In genomic region chr10:18643506-18643905, GRCm38 (mm10) we compare ENCODE assay signal across 19 mouse cellular contexts.
DNase-seq lines count a peak whose midpoint lies in the region; ATAC-seq and TF ChIP-seq lines count a peak whose summit lies in the region.
"Had no signal": no experiment of that assay in that cellular context is flagged by ENCODE, and none has a peak within 500 bp of the region (broad histone marks: within the 10 kb centered on the region; RNA-seq: fewer than 3 reads in every experiment).

No protein-coding gene starts in this region.

- no peak overlapping the region; the same call in 1 of the 2 replicates for H3K27ac ChIP-seq in kidney, adult 2 months (ENCODE audit: insufficient read depth, low read depth, low read length)
- no peak overlapping the region for H3K27ac ChIP-seq in stomach, postnatal 0 days (replicated peaks)
- H3K27ac ChIP-seq: forebrain, embryonic 10.5 days; hindbrain, embryonic 12.5 days; layer of hippocampus, adult 2 months; limb, embryonic 13.5 days; midbrain, embryonic 10.5 days; neural tube, embryonic 13.5 days had no signal

- no peak overlapping the region for H3K9ac ChIP-seq in stomach, postnatal 0 days (ENCODE audit: low read length)
- H3K9ac ChIP-seq: hindbrain, embryonic 12.5 days; limb, embryonic 13.5 days; neural tube, embryonic 13.5 days had no signal

- TF ChIP-seq EP300 in stomach, postnatal 0 days (optimal IDR thresholded peaks at IDR 0.05), result no peak

- ATAC-seq in stomach, postnatal 0 days (ENCODE audit: low FRiP score, low TSS enrichment), result no peak
- ATAC-seq: inflammation-experienced regulatory T-cells, adult 6 months had no signal

- no peak for TF ChIP-seq POLR2A in kidney, adult 2 months (IDR thresholded peaks at IDR 0.05; ENCODE audit: low read depth, low read length)

- no peaks in the 10 kb centered on the region; the same call in 1 of the 2 replicates for H3K4me1 ChIP-seq in kidney, adult 2 months (ENCODE audit: control insufficient read depth, insufficient read depth, low read length)
- no peaks in the 10 kb centered on the region for H3K4me1 ChIP-seq in stomach, postnatal 0 days (replicated peaks; ENCODE audit: control insufficient read depth, insufficient read depth)
- H3K4me1 ChIP-seq: hindbrain, embryonic 12.5 days; limb, embryonic 13.5 days; midbrain, embryonic 10.5 days; neural tube, embryonic 13.5 days had no signal

- H3K36me3 ChIP-seq in kidney, adult 2 months (ENCODE audit: control insufficient read depth, insufficient read depth, low read length), result no peaks in the 10 kb centered on the region
- no peaks in the 10 kb centered on the region for H3K36me3 ChIP-seq in stomach, postnatal 0 days (ENCODE audit: control insufficient read depth, insufficient read depth, low read length)
- H3K36me3 ChIP-seq: forebrain, embryonic 10.5 days; hindbrain, embryonic 12.5 days; limb, embryonic 13.5 days; midbrain, embryonic 10.5 days had no signal

- H3K9me3 ChIP-seq in stomach, postnatal 0 days (ENCODE audit: control insufficient read depth, low read length), result no peaks in the 10 kb centered on the region
- H3K9me3 ChIP-seq: forebrain, embryonic 10.5 days; hindbrain, embryonic 12.5 days; limb, embryonic 13.5 days; midbrain, embryonic 10.5 days; neural tube, embryonic 13.5 days had no signal

- no peak overlapping the region for H3K4me3 ChIP-seq in kidney, adult 2 months (ENCODE audit: insufficient read depth, low read depth, low read length)
- H3K4me3 ChIP-seq in stomach, postnatal 0 days (ENCODE audit: low read depth, low read length), result no peak overlapping the region
- H3K4me3 ChIP-seq: forebrain, embryonic 10.5 days; hindbrain, embryonic 12.5 days; layer of hippocampus, adult 2 months; limb, embryonic 13.5 days; midbrain, embryonic 10.5 days; neural tube, embryonic 13.5 days had no signal

- DNase-seq in kidney, adult 2 months, result peak; percentile 77
- no peak for DNase-seq in kidney, postnatal 14 days
- DNase-seq in lung, postnatal 36 days, result peak; percentile 37
- DNase-seq in lung, postnatal 10 days, result no peak
- DNase-seq in cerebellum, adult 8-10 months, result peak; percentile 37
- peak; percentile 23 for DNase-seq in gonadal fat pad, adult 2 months (ENCODE audit: low read depth)
- no peak for DNase-seq in retina, postnatal 1 day
- no peak for DNase-seq in stomach, postnatal 0 days (ENCODE audit: low spot score)
- DNase-seq: adrenal gland, adult 8-10 months; gastrocnemius, postnatal 25 days; right cerebral cortex, postnatal 25 days; thymus, postnatal 4 days had no signal

- H3K27me3 ChIP-seq in kidney, adult 2 months (replicated peaks; ENCODE audit: control insufficient read depth, insufficient read depth, low read length), result no peaks in the 10 kb centered on the region
- H3K27me3 ChIP-seq in stomach, postnatal 0 days (ENCODE audit: control insufficient read depth, insufficient read depth, low read length), result no peaks in the 10 kb centered on the region
- H3K27me3 ChIP-seq: hindbrain, embryonic 12.5 days; limb, embryonic 13.5 days; neural tube, embryonic 13.5 days had no signal

- no peak for TF ChIP-seq CTCF in kidney, adult 2 months (conservative IDR thresholded peaks at IDR 0.05; ENCODE audit: insufficient read depth, insufficient read length, low read depth, low read length)
- no peak for TF ChIP-seq CTCF in stomach, postnatal 0 days (IDR thresholded peaks at IDR 0.05; ENCODE audit: low read depth)

- H3K4me2 ChIP-seq in stomach, postnatal 0 days (replicated peaks; ENCODE audit: low read depth), result no peak overlapping the region
- H3K4me2 ChIP-seq: hindbrain, embryonic 12.5 days; limb, embryonic 13.5 days; neural tube, embryonic 13.5 days had no signal

- 71% methylated on average over 3 of the region's 3 CpGs for WGBS in kidney, adult 2 months
- 69% methylated on average over 3 of the region's 3 CpGs for WGBS in stomach, postnatal 0 days

Comparison
In these comparisons a context has a peak if more than half of its experiments do, and no peak if none do; other contexts are left out.
1. DNase-seq: peak in kidney, adult 2 months (single experiment), lung, postnatal 36 days (single experiment), cerebellum, adult 8-10 months (single experiment) and gonadal fat pad, adult 2 months (single experiment); none in kidney, postnatal 14 days (single experiment), lung, postnatal 10 days (single experiment), retina, postnatal 1 day (single experiment) and stomach, postnatal 0 days (single experiment).